Mouse (Mus musculus) adrenal gland, postnatal 14 days (tissue): ENCODE measurements around the gene Hoxa5. TPM values are rescaled to one million over a fixed set of nuclear protein-coding genes. Genes with fewer than 3 reads are reported as not detected.

Experiments
- DNase-seq: peaks from one replicate; pipeline ENCODE4 v3.0.0; 2021; ENCODE audit warnings: mixed read lengths
- total RNA-seq: library from RNA; stranded (reverse); gene quantifications from 2 replicates; pipeline ENCODE4 v1.2.3, GENCODE M21; 2021

The Hoxa5 gene
- total RNA-seq, 1 experiment from 2014 or later: 25.8 TPM

DNA sequence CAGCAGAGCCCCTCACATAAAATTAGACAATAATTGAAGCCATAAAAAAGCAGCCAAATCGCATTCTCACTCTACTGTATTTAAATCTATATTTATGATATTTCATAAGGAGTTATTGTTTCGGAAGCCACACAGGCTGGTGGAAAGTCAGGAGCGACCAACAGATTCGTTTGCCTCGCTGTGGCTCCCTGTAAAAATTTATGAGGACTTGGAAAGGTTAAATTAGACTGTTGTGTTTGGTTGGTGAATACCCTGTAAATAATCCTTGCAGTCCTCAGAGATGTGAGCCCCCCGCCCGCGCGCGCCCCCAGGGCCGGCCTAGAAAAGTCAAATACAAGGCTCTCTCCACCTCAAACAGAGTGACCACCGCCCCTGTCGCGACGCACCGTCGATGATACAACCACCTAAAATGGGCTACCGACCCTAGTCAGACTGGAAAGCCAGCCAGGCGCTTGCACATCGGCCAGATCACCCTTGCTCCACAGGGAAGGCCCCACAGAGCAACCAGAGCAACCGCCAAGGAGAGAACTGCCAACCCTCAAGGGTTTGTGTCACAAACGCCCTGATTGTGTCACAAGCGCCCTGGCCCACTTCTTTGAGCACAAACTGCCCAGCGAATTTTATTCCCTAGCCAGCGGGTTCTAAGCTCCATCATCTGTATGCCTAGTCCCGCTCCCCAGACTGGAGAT, 22.3 kb upstream of the Hoxa5 start:
- peak; percentile 73 for DNase-seq

DNA sequence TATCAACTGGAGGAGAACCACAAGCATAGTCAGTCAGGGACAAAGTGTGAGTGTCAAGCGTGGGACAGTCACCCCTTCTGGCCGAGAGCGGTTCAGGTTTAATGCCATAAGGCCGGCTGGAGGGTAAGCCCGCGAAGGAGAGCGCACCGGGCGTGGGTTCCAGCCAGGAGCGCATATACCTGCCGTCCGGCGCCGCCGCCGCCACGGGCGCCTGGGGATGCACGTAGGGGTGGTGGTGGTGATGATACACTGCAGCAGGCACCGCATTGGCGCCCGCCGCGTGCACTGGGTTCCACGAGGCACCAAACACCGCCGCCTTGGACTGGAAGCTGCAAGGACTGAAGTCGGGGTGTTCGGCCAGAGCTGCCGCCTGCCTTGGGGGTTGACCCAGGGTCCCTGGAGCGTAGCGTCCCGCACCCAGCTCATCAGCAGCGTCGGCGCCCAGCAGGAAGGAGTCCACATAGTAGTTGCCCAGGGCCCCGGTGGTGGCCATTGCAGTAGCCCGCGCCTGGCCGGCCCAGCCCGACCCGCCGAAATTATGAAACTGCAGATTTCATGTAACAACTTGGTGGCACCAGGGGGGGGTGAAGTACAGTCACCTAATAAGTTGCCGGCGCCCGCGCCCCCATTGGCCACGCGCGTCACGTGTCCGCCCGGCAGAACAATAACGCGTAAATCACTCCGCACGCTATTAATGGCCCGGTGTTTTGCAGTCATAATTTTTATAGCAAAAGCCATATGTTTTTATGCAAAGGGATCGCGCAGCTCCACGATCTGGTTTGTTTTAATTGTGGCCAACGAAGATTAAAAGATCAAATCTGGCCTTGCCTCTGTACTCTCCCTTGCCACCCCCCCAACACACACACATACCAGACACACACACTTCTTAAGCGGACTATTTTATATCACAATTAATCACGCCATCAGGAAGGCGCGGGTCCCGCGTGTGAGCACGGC, 21.5 kb upstream of the Hoxa5 start:
- DNase-seq: peak; percentile 78

DNA sequence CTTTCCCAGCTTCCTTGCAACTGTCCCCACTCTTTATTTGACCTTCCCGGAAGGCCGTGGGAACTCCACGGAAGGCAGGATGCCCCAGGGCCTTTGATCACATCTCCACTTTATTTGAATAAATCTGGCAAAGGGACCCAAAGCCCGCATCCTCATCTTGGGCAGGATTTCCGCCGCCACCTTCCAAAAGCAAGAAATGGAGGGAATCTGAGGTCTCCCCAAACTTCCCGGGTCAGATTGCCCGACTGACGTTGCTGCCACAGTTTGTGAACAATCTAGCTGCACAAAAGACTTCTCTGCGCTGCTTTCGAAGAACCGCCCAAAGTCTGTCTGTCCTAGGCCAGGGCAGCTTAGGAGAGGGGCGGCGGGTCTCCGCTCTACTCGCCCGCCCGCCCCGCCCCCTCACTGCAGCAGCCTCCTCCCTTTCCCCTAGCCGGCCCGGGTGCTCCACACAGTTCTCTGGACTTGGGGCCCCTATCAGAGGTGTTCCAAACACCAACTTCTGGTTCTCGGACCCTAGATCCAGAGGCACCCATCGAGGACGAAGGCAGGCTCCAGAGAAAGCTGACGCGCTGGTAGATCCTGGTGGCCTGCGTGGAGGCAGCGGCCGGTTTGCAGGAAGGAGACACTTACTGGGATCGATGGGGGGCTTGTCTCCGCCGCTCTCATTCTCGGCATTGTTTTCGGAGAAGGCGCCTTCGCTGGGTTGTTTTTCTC, 20.7 kb upstream of the Hoxa5 start:
- DNase-seq: no peak

- DNase-seq: no peak
Observed at GRCm38 (mm10) chr6:52223939-52224760, 19.8 kb upstream of the Hoxa5 start.

DNA sequence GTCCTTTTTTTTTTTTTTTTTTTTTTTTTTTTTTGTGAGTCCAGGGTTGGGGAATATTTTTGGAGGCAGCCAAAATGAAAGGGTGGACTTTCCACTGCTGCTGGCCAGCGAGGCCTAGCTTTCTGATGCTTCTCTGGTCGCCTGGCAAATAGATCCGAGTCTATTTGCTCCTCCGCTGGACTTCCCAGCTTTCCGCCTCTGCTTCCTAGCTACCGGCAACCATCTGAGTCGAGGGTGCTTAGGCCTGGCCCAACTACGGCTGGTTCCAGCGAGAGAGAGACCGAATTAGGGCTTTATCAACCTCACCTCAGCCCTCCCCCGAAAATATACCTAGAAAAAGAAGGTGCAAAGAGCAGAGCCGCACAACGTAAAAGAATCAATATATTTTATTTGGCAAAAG, 18.3 kb upstream of the Hoxa5 start:
- DNase-seq: no peak

- no peak for DNase-seq
Observed at GRCm38 (mm10) chr6:52221993-52222685, 17.8 kb upstream of the Hoxa5 start.

- peak; percentile 93 for DNase-seq
Observed at GRCm38 (mm10) chr6:52221337-52221992, 17.1 kb upstream of the Hoxa5 start, which contains the start of gene Hoxa7. Hoxa7 (minus strand) TSS chr6:52221854.

DNA sequence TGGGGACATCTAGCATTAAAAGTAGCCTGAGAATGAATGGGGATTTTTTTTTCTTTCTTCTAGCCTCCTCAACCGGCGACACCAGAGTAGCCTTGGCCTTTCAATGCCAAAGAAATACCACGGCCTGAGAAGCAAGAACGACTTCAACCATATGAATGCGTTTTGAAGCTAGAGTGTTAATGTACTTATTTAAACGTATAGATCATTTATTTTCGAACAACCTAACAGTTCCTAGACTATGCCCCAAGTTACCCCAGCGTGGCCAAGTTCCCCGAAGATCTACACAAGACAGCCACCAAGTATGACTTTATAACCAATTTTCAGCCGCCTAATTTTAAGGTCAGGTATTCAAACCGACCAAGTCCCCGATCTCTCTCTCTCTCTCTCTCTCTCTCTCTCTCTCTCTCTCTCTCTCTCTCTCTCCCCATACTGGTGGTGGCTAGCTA, 16.5 kb upstream of the Hoxa5 start:
- no peak for DNase-seq

GRCm38 (mm10) chr6:52220003-52220864, 15.8 kb upstream of the Hoxa5 start:
- peak; percentile 57 for DNase-seq

DNA sequence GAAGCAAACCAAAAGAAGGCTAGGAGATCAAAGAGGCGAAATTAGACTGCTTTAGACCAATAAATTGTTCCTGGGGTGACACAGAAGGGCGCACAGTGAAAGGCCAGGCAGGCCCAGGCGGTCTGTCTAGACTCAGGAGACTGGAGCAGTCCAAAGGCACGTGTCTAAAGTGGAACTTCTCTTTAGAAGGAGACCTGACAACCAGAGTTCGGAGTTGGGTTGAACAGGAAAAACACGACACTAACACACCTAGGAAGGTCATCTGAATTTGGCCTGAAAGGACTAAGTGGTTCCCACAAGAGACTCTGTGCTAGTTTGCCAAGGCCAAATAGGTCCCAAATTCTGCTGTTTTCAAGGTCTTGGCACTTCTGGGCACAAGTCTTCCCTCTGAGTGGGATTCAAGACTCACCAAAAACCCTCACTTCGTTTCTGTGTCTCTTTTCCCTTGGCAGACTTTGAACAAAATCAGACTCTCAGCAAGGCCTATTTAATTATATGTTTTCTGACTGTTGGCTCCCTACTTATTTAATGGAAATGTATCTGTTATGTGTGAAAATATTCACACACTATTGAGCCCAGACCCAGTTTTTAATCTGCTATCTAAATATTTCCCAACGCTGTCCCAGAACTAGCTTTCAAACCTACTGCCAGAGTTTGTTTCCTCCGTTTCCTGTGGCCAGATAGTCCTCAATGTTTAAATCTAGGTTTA, 15.0 kb upstream of the Hoxa5 start:
- no peak for DNase-seq

DNA sequence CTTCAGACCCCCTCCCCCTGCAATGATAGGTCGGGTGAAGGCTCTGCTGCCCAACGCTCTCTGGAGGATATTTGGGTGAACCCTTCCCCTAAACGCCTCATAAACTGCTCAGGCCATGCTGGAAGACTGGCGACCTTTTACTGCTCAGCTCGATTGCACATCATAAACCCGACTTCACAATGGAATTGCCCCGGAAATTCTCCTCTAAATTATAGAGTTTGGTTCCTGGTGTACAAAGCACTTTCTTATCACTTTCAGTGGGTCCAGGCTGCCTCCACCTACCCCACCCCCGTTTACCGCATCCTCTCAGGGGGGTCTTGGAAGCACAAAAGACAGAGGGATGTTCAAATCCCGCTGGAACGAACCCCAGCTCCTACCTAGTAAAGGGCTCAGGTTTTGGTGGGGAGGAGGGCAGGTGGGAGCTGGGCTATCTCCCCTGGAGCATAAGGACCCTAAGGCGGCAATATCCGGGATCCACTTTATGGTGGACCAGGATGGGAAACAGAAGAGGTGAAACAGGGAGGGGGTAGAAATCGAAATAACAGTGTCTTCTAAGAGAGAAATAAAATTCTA, 14.3 kb upstream of the Hoxa5 start:
- no peak for DNase-seq

GRCm38 (mm10) chr6:52217895-52218642, 13.7 kb upstream of the Hoxa5 start:
- no peak for DNase-seq

GRCm38 (mm10) chr6:52217459-52217768, 13.0 kb upstream of the Hoxa5 start:
- DNase-seq: peak; percentile 92

DNA sequence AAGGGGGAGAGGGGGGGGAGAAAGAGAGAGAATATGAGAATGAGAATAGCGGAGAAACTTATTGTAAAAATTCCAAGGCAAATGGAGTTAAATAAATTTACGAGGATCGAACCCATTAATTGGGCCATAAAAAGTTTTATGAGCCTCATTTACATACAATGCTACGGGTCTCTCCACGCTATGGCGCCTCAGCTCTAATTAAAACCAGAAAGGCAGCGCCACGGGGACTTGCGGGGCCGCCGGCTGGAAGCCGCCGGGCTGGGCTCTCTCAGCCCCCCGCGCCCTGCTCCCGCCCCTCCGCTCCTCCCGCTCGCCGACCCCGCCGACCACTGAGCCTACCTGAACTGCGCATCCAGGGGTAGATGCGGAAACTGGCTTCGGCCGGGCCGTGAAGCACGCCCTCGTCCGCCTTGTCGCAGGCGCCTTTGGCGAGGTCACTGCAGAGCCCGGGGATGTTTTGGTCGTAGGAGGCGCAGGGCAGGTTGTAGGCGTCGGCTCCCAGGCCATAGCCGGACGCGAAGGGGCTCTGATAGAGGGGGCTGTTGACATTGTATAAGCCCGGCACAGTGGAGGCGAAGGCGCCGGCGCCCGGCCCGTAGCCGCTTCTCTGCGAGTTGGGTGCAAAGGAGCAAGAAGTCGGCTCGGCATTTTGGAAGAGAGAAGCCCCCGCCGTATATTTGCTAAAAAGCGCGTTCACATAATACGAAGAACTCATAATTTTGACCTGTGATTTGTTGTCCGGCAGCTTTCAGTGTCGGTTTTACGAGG, 12.5 kb upstream of the Hoxa5 start:
- peak; percentile 67 for DNase-seq

- DNase-seq: no peak
Observed at GRCm38 (mm10) chr6:52215771-52216535, 11.6 kb upstream of the Hoxa5 start.

GRCm38 (mm10) chr6:52215070-52215469, 10.7 kb upstream of the Hoxa5 start:
- DNase-seq: no peak
